Mouse (Mus musculus) hindbrain, embryonic 13.5 days (tissue): Measurements from ENCODE around the gene Picalm. TPM values are rescaled to one million over a fixed set of nuclear protein-coding genes. Genes with fewer than 3 reads are reported as not detected.

ENCODE experiments used
- ATAC-seq: fragments of 200-750 bp; cut with Nextera tagmentation; 2 replicates; pipeline ENCODE4 v1.8.0; 2017; ENCODE audit warnings: moderate TSS enrichment; ENCODE audit not compliant: low FRiP score
- H3K27ac ChIP-seq: fragments of 300-500 bp; sonication (generic); 2 replicates; pipeline ENCODE4 v1.5.1; 2015; ENCODE audit warnings: inconsistent platforms, mild to moderate bottlenecking, moderate library complexity
- H3K27me3 ChIP-seq: fragments of 300-500 bp; sonication (generic); 2 replicates; pipeline ENCODE4 v1.6.1; 2015; ENCODE audit warnings: mild to moderate bottlenecking, inconsistent platforms
- H3K36me3 ChIP-seq: fragments of 300-500 bp; sonication (generic); 2 replicates; pipeline ENCODE4 v1.6.1; 2015; ENCODE audit warnings: mild to moderate bottlenecking, inconsistent platforms
- H3K4me1 ChIP-seq: fragments of 300-500 bp; sonication (generic); replicated peaks from 2 replicates; pipeline ENCODE4 v1.6.1; 2015; ENCODE audit warnings: inconsistent platforms
- H3K4me2 ChIP-seq: fragments of 300-500 bp; sonication (generic); 2 replicates; pipeline ENCODE4 v1.6.1; 2015; ENCODE audit warnings: inconsistent platforms, mild to moderate bottlenecking, moderate library complexity
- H3K4me3 ChIP-seq: fragments of 300-500 bp; sonication (generic); 2 replicates; pipeline ENCODE4 v1.5.1; 2015; ENCODE audit warnings: mild to moderate bottlenecking, inconsistent platforms
- H3K9ac ChIP-seq: fragments of 300-500 bp; sonication (generic); 2 replicates; pipeline ENCODE4 v1.6.1; 2015; ENCODE audit warnings: mild to moderate bottlenecking, inconsistent platforms
- H3K9me3 ChIP-seq: fragments of 300-500 bp; sonication (generic); 2 replicates; pipeline ENCODE4 v1.6.1; 2016; ENCODE audit warnings: inconsistent platforms
- WGBS: fragments of 180-500 bp; shearing (Covaris S2); methylation state at CpG from one replicate; pipeline ENCODE4 v1.1.7; 2015; 5-methylcytosine and 5-hydroxymethylcytosine counted together
- polyA plus RNA-seq: library from polyadenylated mRNA; unstranded; fragments of >200 nt; fragmentation: Nextera tagmentation; extraction: Ambion mirVana; gene quantifications from 2 replicates; pipeline ENCODE4 v1.2.1, GENCODE M21; 2015

Picalm gene
- 42.4 and 43.1 TPM in 2 replicates for polyA plus RNA-seq

DNA sequence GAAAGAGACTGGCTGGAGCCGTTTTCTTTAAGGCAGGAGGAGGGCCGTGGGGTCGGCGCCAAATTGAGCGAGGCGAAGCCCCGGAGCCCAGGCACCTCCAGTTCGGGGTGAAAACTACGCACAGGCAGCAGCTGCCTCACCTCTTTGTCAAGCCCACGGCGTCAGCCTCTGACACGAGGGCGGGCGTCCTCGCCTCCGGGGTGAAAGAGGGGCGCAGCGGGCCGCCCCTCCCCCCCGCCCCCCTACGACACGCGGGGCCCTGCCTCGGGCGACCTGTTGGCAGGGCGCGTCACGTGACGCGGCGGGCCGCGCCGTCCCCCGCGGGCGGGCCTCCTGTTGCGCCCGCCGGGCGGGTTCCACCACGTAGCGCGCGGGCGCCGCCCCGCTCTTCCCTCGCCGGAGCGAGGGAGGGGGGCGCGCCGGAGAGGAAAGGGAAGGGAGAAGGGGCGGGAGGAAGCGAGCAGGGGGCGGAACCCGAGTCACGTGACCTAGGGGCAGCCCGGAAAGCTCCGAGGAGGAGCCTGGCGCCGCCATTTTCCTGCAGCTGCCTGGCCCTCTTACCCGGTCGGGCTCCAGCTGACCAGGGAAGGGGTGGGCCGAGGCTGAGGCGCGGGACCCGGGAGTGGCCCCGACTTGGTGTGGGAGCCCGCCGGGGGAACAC, at the start of gene Picalm:
Gene Picalm, plus strand, starts transcription at position 482 of the 661 bp plus-strand sequence.
- no peaks in the 10 kb centered on the region for H3K36me3 ChIP-seq
- H3K27ac ChIP-seq: peak within 1 kb of the TSS; percentile 91
- ATAC-seq: peak; percentile 96
- H3K9ac ChIP-seq: peak within 1 kb of the TSS; percentile 98
- WGBS: 0% methylated on average over 45 of the region's 72 CpGs
- H3K27me3 ChIP-seq: no peaks in the 10 kb centered on the region
- peak within 1 kb of the TSS; percentile 92 for H3K4me3 ChIP-seq
- peak within 1 kb of the TSS; percentile 88 for H3K4me2 ChIP-seq
- peaks cover 24% of the 10 kb centered on the region for H3K4me1 ChIP-seq
- H3K9me3 ChIP-seq: no peaks in the 10 kb centered on the region

DNA sequence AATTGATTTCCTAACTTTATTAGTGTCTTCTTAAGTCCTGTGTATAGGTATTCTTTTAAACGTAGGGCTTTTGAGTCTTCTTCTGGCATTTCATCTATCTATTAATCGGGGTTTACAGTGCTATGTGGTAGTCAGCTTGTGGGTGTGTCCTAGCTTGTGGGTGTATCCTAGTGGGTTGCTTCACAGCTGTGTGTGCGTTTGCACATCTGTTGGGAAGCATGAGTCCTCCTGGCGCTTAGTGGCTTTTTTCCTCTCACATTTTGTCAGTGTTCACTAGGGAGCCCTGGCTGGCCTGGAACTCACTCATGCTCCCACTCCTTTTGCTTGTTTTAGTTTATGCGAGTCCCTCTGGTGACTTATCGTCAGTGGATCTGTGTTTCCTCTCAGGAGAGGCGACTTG, 46.2 kb upstream of the Picalm start:
- H3K4me1 ChIP-seq: no peaks in the 10 kb centered on the region
- no peak for ATAC-seq
- no peaks in the 10 kb centered on the region for H3K9me3 ChIP-seq
- no peak overlapping the region for H3K9ac ChIP-seq
- H3K36me3 ChIP-seq: no peaks in the 10 kb centered on the region
- H3K27ac ChIP-seq: no peak overlapping the region
- H3K4me3 ChIP-seq: no peak overlapping the region
- H3K27me3 ChIP-seq: no peaks in the 10 kb centered on the region
- WGBS: 78% methylated on average over 7 of the region's 7 CpGs
- H3K4me2 ChIP-seq: no peak overlapping the region

- Histone ChIP-seq H3K9me3 (no peaks in the 10 kb centered on the region), H3K4me3 (no peak overlapping the region), H3K27me3 (no peaks in the 10 kb centered on the region), H3K9ac (no peak overlapping the region; the same call in 1 of the 2 replicates), H3K4me2 (no peak overlapping the region), H3K4me1 (no peaks in the 10 kb centered on the region), H3K36me3 (no peaks in the 10 kb centered on the region), H3K27ac (no peak overlapping the region)
- no peak for ATAC-seq
Measured at GRCm38 (mm10) chr7:90084531-90084930, 45.5 kb upstream of the Picalm start.

- H3K9ac ChIP-seq: no peak overlapping the region
- no peaks in the 10 kb centered on the region for H3K4me1 ChIP-seq
- H3K4me3 ChIP-seq: no peak overlapping the region
- H3K27ac ChIP-seq: no peak overlapping the region
- H3K4me2 ChIP-seq: no peak overlapping the region
- no peaks in the 10 kb centered on the region for H3K36me3 ChIP-seq
- H3K9me3 ChIP-seq: no peaks in the 10 kb centered on the region
- WGBS: 57% methylated on average over 1 of the region's 1 CpGs
- no peaks in the 10 kb centered on the region for H3K27me3 ChIP-seq
- no peak for ATAC-seq
Measured at GRCm38 (mm10) chr7:90085713-90086112, 44.3 kb upstream of the Picalm start.

- H3K27ac ChIP-seq: no peak overlapping the region
- H3K9ac ChIP-seq: no peak overlapping the region
- no peak overlapping the region for H3K4me3 ChIP-seq
- no peak overlapping the region for H3K4me2 ChIP-seq
- H3K4me1 ChIP-seq: no peaks in the 10 kb centered on the region
- no peaks in the 10 kb centered on the region for H3K9me3 ChIP-seq
- no peaks in the 10 kb centered on the region for H3K27me3 ChIP-seq
- no peaks in the 10 kb centered on the region for H3K36me3 ChIP-seq
- no peak for ATAC-seq
Measured at GRCm38 (mm10) chr7:90086821-90087220, 43.2 kb upstream of the Picalm start.

- Histone ChIP-seq H3K27me3 (no peaks in the 10 kb centered on the region), H3K4me1 (no peaks in the 10 kb centered on the region), H3K36me3 (no peaks in the 10 kb centered on the region), H3K4me2 (no peak overlapping the region), H3K4me3 (no peak overlapping the region), H3K9ac (no peak overlapping the region), H3K27ac (no peak overlapping the region), H3K9me3 (no peaks in the 10 kb centered on the region)
- WGBS: 81% methylated on average over 4 of the region's 4 CpGs
- no peak for ATAC-seq
Measured at GRCm38 (mm10) chr7:90090996-90091395, 39.0 kb upstream of the Picalm start.

DNA sequence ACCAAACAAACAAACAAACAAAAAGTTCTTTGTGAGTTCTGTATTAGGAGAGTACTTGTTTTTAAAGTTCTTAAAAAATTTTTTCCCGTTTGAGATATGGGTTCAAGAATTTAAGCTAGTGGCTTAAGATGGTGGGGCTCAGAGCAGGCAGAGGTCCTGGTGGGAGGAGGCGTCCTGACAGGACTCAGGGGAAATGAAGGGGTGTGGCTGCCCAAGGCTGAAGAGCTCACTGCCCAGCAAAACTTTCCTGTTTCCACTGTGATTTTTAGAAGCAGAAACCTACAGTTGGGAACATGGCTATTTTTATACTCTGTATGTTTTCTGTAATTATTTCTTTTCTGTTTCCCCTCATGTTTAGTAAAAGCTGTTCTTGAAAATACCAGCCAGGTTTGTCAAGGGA, 38.3 kb upstream of the Picalm start:
- Histone ChIP-seq H3K27ac (no peak overlapping the region), H3K4me2 (no peak overlapping the region), H3K36me3 (no peaks in the 10 kb centered on the region), H3K27me3 (0 out of 2 replicates have a peak, but pooled peaks cover 2% of the 10 kb centered on the region), H3K4me3 (no peak overlapping the region), H3K4me1 (no peaks in the 10 kb centered on the region), H3K9me3 (no peaks in the 10 kb centered on the region), H3K9ac (no peak overlapping the region)
- no peak for ATAC-seq
- 58% methylated on average over 2 of the region's 2 CpGs for WGBS

DNA sequence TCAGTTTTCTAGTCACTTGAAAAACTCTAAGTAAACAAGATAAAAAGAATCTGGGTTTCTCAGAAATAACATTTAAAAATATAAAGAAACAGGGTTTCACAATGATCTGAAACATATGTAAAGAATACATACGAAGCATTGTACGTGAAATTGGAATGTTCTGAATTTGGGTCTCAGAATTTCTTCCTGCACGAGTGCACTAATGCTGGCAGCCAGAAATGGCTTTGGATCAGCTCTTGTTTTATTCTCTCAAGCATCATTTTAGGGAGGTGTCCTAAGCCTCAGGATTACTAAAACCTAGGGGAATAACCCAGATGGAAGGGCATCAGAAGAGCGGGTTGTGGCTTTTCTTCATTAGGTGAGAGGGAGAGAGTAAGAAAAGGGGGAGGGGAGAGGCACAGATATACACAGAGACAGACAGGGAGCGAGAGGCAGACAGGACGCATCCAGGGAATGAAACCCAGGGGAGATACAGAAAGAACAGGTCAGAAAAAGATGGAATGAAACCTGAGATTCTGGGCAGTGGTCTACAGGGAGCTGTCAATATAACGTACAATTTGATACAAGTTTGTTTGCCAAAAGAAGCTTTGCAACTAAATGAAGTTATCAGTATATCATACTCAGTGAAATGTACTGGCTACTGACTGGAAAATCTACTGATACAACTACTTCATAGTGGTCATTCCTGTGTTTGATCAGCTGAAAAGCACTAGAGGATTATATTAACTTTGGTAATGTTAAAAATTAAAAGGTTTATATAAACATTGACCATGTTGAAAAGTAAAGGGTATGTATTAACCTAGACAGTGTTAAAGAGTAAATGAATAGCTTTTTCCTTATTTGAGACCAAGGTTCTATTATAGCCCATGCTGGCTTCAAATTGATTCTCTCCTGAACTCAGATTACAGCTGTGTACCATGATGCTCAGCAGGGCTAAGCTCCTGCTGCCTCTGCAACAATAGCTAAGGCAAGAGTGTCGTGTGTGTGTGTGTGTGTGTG, 37.3 kb upstream of the Picalm start:
- Histone ChIP-seq H3K4me1 (no peaks in the 10 kb centered on the region), H3K9ac (no peak overlapping the region), H3K9me3 (no peaks in the 10 kb centered on the region), H3K27ac (no peak overlapping the region), H3K4me2 (no peak overlapping the region), H3K4me3 (no peak overlapping the region), H3K36me3 (no peaks in the 10 kb centered on the region), H3K27me3 (0 out of 2 replicates have a peak, but pooled peaks cover 2% of the 10 kb centered on the region)
- 86% methylated on average over 8 of the region's 8 CpGs for WGBS
- no peak for ATAC-seq

- no peak overlapping the region for H3K27ac ChIP-seq
- no peak overlapping the region for H3K4me2 ChIP-seq
- no peaks in the 10 kb centered on the region for H3K36me3 ChIP-seq
- H3K4me1 ChIP-seq: peaks cover 4% of the 10 kb centered on the region
- H3K27me3 ChIP-seq: 0 out of 2 replicates have a peak, but pooled peaks cover 2% of the 10 kb centered on the region
- no peak overlapping the region for H3K9ac ChIP-seq
- H3K4me3 ChIP-seq: no peak overlapping the region
- no peaks in the 10 kb centered on the region for H3K9me3 ChIP-seq
- 88% methylated on average over 5 of the region's 5 CpGs for WGBS
- no peak for ATAC-seq
Measured at GRCm38 (mm10) chr7:90095097-90095496, 34.9 kb upstream of the Picalm start.

GRCm38 (mm10) chr7:90095766-90096372, 34.1 kb upstream of the Picalm start:
- 73% methylated on average over 6 of the region's 6 CpGs for WGBS
- peaks cover 4% of the 10 kb centered on the region for H3K4me1 ChIP-seq
- ATAC-seq: no peak
- H3K4me2 ChIP-seq: no peak overlapping the region
- H3K9me3 ChIP-seq: no peaks in the 10 kb centered on the region
- H3K9ac ChIP-seq: no peak overlapping the region
- H3K4me3 ChIP-seq: no peak overlapping the region
- 0 out of 2 replicates have a peak, but pooled peaks cover 2% of the 10 kb centered on the region for H3K27me3 ChIP-seq
- H3K27ac ChIP-seq: no peak overlapping the region
- H3K36me3 ChIP-seq: no peaks in the 10 kb centered on the region

GRCm38 (mm10) chr7:90096609-90097008, 33.4 kb upstream of the Picalm start:
- peaks cover 4% of the 10 kb centered on the region for H3K4me1 ChIP-seq
- no peak for ATAC-seq

GRCm38 (mm10) chr7:90098253-90098652, 31.8 kb upstream of the Picalm start:
- H3K9ac ChIP-seq: no peak overlapping the region
- no peak overlapping the region for H3K4me2 ChIP-seq
- H3K9me3 ChIP-seq: no peaks in the 10 kb centered on the region
- H3K27me3 ChIP-seq: 0 out of 2 replicates have a peak, but pooled peaks cover 2% of the 10 kb centered on the region
- H3K4me3 ChIP-seq: no peak overlapping the region
- H3K4me1 ChIP-seq: peaks cover 4% of the 10 kb centered on the region
- ATAC-seq: no peak
- no peaks in the 10 kb centered on the region for H3K36me3 ChIP-seq
- WGBS: 90% methylated on average over 4 of the region's 4 CpGs
- no peak overlapping the region for H3K27ac ChIP-seq

More at GRCm38 (mm10) chr7:90096609-90097008, 33.4 kb upstream of the Picalm start:
- Histone ChIP-seq H3K9ac (no peak overlapping the region), H3K9me3 (no peaks in the 10 kb centered on the region), H3K27ac (no peak overlapping the region), H3K36me3 (no peaks in the 10 kb centered on the region), H3K4me3 (no peak overlapping the region), H3K27me3 (0 out of 2 replicates have a peak, but pooled peaks cover 2% of the 10 kb centered on the region), H3K4me2 (no peak overlapping the region)
- 80% methylated on average over 2 of the region's 2 CpGs for WGBS
